Mouse (Mus musculus): Measurements from ENCODE around the gene Ptprc. TPM values are rescaled to one million over a fixed set of nuclear protein-coding genes. Genes with fewer than 3 reads are reported as not detected.

Ptprc gene
- polyA plus RNA-seq, 1 experiment from 2014 or later = 6.1 TPM

DNA sequence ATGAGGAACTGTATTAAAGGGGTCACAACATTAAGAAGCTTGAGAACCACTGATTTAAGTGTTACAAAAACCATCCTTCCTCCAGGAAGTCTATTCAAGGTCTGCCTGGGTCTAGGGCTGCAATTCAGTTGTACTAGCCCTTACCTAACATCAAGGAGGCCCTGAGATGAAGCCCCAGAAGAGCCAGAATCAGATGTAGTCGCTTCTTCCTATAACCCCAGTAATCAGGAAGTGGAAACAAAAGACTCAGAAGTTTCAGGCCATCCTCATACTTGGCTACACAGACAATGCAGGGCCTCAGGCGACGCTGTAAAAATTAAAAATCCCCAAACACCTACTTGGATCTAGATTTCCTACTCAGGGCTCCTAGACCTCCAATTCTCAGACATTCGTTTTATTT, 37.8 kb downstream of the Ptprc start:
- H3K27me3 ChIP-seq (ENCODE audit: insufficient read depth, low read length) = no peaks in the 10 kb centered on the region
- H3K9ac ChIP-seq (ENCODE audit: low read depth, low read length) = no peak overlapping the region
- H3K27ac ChIP-seq = no peak overlapping the region
- H3K4me2 ChIP-seq (ENCODE audit: low read length) = no peak overlapping the region
- no peaks in the 10 kb centered on the region for H3K36me3 ChIP-seq (ENCODE audit: insufficient read depth, low read length)
- no peak overlapping the region for H3K4me3 ChIP-seq (replicated peaks; ENCODE audit: low read depth, low read length)
- 89% methylated on average over 4 of the region's 4 CpGs for WGBS
- DNase-seq (ENCODE audit: low spot score) (no peak), ATAC-seq (replicated peaks; ENCODE audit: low FRiP score, low read depth) (no peak)
- H3K4me1 ChIP-seq (replicated peaks; ENCODE audit: insufficient read depth, low read length) = no peaks in the 10 kb centered on the region
- TF ChIP-seq CTCF (IDR thresholded peaks at IDR 0.05; ENCODE audit: low read depth) = no peak
- no peaks in the 10 kb centered on the region for H3K9me3 ChIP-seq (replicated peaks; ENCODE audit: low read length)

DNA sequence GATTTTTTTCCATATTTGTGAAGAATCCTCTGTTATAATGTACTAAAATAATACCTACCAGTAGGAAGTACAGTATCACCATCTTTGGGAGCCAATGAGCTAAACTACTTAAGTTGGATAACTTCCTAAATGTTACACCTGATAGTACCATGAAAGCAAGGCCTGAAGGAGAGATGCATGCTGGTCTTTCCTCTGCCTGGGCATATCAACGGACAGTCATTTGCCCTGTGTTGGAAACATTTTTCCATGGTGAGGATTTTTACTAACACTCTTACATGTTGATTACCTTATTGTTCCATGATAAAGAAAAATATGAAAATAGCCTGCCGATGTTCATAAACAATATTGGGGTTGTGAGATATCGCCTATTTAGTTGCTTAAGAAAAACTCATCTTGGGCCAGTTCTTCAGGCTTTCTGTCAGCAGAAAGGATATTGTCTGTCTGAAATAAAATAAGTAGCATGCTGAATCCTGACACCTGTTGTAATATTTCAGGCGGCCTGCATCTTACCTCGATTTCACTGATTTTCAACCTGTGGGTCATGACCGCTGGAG, 38.4 kb downstream of the Ptprc start:
- H3K27ac ChIP-seq = no peak overlapping the region
- no peak overlapping the region for H3K9ac ChIP-seq (ENCODE audit: low read depth, low read length)
- no peak overlapping the region for H3K4me3 ChIP-seq (replicated peaks; ENCODE audit: low read depth, low read length)
- no peak for ATAC-seq (replicated peaks; ENCODE audit: low FRiP score, low read depth)
- H3K27me3 ChIP-seq (ENCODE audit: insufficient read depth, low read length) = no peaks in the 10 kb centered on the region
- no peak for DNase-seq (ENCODE audit: low spot score)
- no peaks in the 10 kb centered on the region for H3K4me1 ChIP-seq (replicated peaks; ENCODE audit: insufficient read depth, low read length)
- 95% methylated on average over 6 of the region's 6 CpGs for WGBS
- no peaks in the 10 kb centered on the region for H3K9me3 ChIP-seq (replicated peaks; ENCODE audit: low read length)
- no peaks in the 10 kb centered on the region for H3K36me3 ChIP-seq (ENCODE audit: insufficient read depth, low read length)
- no peak for TF ChIP-seq CTCF (IDR thresholded peaks at IDR 0.05; ENCODE audit: low read depth)
- no peak overlapping the region for H3K4me2 ChIP-seq (ENCODE audit: low read length)

DNA sequence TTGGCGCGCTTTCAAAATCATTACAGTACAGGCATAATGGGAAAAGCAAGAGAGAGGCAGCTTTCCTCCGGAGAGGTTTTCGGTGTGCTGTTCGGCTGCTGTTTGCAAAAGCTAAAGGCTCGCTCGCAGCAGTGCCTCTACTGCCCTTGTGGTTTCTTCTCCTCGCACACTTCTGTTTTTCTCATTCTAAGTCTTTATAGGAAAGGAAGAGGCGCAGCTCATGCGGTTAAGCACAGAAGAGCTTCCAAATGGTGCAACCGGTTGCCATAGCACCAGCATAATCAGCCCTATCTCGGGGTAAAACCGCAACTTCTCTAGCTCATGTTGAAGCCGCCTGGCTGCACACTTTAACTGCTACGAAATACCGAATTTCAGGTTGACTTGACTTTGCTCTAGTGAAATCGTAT, 39.1 kb downstream of the Ptprc start:
- no peak overlapping the region for H3K4me3 ChIP-seq (replicated peaks; ENCODE audit: low read depth, low read length)
- H3K36me3 ChIP-seq (ENCODE audit: insufficient read depth, low read length) = no peaks in the 10 kb centered on the region
- no peak for TF ChIP-seq CTCF (IDR thresholded peaks at IDR 0.05; ENCODE audit: low read depth)
- no peak overlapping the region for H3K27ac ChIP-seq
- H3K4me1 ChIP-seq (replicated peaks; ENCODE audit: insufficient read depth, low read length) = no peaks in the 10 kb centered on the region
- ATAC-seq (replicated peaks; ENCODE audit: low FRiP score, low read depth) (no peak), DNase-seq (ENCODE audit: low spot score) (peak; percentile 42)
- H3K4me2 ChIP-seq (ENCODE audit: low read length) = peak overlapping the region; percentile 50
- H3K27me3 ChIP-seq (ENCODE audit: insufficient read depth, low read length) = no peaks in the 10 kb centered on the region
- H3K9me3 ChIP-seq (replicated peaks; ENCODE audit: low read length) = no peaks in the 10 kb centered on the region
- no peak overlapping the region for H3K9ac ChIP-seq (ENCODE audit: low read depth, low read length)
- WGBS = 37% methylated on average over 17 of the region's 17 CpGs

DNA sequence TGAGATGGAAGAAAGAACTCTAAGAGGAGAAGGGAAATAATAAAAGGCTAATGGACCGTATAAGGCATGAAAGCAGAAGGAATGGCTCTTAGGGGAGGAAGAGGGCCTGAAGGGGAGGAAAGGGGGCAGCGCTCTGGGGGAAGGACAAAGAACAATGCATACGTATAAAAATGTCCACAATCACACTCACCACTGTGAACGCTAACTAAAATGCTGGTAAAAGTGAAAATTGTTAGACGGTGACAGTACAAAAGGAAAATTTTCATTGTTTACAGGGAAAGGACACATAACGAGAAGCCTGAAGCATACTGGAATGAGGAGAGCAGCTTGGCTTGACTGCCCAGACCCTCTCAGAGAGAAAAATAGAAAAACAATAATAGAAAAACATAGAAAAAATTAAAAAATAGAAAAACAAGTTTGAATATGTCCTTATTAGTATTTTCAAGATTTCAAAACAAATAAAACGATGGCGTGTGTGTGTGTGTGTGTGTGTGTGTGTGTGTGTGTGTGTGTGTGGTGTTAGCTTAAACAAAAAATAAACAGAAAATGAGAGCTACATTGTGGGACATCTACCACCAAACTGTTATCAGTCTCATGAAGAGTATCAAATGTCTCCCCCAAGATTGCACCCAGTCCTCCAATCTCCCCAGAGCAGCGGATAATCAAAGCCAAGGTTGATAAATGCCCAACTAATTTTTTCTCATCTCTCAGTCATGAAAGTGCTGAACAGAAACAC, 39.7 kb downstream of the Ptprc start:
- no peak for TF ChIP-seq CTCF (IDR thresholded peaks at IDR 0.05; ENCODE audit: low read depth)
- ATAC-seq (replicated peaks; ENCODE audit: low FRiP score, low read depth) = no peak
- peak overlapping the region; percentile 50 for H3K4me2 ChIP-seq (ENCODE audit: low read length)
- H3K4me1 ChIP-seq (replicated peaks; ENCODE audit: insufficient read depth, low read length) = no peaks in the 10 kb centered on the region
- H3K27ac ChIP-seq = no peak overlapping the region
- 61% methylated on average over 9 of the region's 9 CpGs for WGBS
- peak; percentile 7 for DNase-seq (ENCODE audit: low spot score)
- no peaks in the 10 kb centered on the region for H3K9me3 ChIP-seq (replicated peaks; ENCODE audit: low read length)
- H3K36me3 ChIP-seq (ENCODE audit: insufficient read depth, low read length) = no peaks in the 10 kb centered on the region
- no peak overlapping the region for H3K4me3 ChIP-seq (replicated peaks; ENCODE audit: low read depth, low read length)
- H3K9ac ChIP-seq (ENCODE audit: low read depth, low read length) = no peak overlapping the region
- H3K27me3 ChIP-seq (ENCODE audit: insufficient read depth, low read length) = no peaks in the 10 kb centered on the region

DNA sequence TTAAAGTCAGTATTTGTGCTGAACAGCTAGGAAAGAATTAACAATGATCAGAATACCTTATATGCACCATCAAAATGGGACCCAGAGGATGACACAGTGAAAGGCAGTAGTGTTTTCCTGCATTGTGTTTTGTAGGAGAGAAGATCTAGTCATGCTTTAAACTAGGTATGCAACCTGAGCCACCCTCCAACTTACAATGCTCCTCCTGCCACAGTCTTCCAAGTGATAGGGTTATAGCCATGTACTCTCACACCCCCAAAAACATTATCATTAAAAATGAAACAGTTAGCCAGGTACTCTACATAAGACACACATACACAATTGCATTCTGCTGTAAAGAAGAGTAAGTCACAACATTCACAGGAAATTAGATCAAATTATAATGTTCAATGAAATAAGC, 40.4 kb downstream of the Ptprc start:
- Histone ChIP-seq H3K4me1 (replicated peaks; ENCODE audit: insufficient read depth, low read length) (no peaks in the 10 kb centered on the region), H3K9me3 (replicated peaks; ENCODE audit: low read length) (no peaks in the 10 kb centered on the region), H3K36me3 (ENCODE audit: insufficient read depth, low read length) (no peaks in the 10 kb centered on the region), H3K4me2 (ENCODE audit: low read length) (no peak overlapping the region), H3K27ac (no peak overlapping the region), H3K9ac (ENCODE audit: low read depth, low read length) (no peak overlapping the region), H3K4me3 (replicated peaks; ENCODE audit: low read depth, low read length) (no peak overlapping the region), H3K27me3 (ENCODE audit: insufficient read depth, low read length) (no peaks in the 10 kb centered on the region)
- DNase-seq (ENCODE audit: low spot score) (no peak), ATAC-seq (replicated peaks; ENCODE audit: low FRiP score, low read depth) (no peak)
- no peak for TF ChIP-seq CTCF (IDR thresholded peaks at IDR 0.05; ENCODE audit: low read depth)

DNA sequence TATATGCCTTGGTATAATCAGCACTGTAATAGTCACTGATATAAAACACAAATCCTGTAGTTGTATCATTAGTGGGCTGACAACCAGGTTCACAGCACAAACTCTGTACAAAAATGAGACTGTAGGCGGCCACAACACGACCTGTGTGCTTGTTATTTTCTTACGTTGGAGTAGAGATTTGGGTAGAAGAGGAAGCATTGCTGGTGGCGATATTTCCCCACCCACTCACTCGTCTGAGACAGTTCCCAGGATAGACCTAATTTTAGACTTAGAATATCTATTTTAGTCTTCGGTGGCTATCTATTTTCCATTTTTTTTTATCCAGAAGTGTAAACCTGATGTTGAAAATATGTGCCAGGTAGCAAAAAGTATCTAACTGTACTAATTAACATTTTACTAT, 41.2 kb downstream of the Ptprc start:
- WGBS = 86% methylated on average over 6 of the region's 6 CpGs
- Histone ChIP-seq H3K4me2 (ENCODE audit: low read length) (no peak overlapping the region), H3K27me3 (ENCODE audit: insufficient read depth, low read length) (no peaks in the 10 kb centered on the region), H3K9ac (ENCODE audit: low read depth, low read length) (no peak overlapping the region), H3K36me3 (ENCODE audit: insufficient read depth, low read length) (no peaks in the 10 kb centered on the region), H3K4me3 (replicated peaks; ENCODE audit: low read depth, low read length) (no peak overlapping the region), H3K27ac (no peak overlapping the region), H3K9me3 (replicated peaks; ENCODE audit: low read length) (no peaks in the 10 kb centered on the region), H3K4me1 (replicated peaks; ENCODE audit: insufficient read depth, low read length) (no peaks in the 10 kb centered on the region)
- ATAC-seq (replicated peaks; ENCODE audit: low FRiP score, low read depth) (no peak), DNase-seq (ENCODE audit: low spot score) (no peak)
- no peak for TF ChIP-seq CTCF (IDR thresholded peaks at IDR 0.05; ENCODE audit: low read depth)

Measured in kidney, postnatal 0 days (tissue).